Mouse (Mus musculus): Measurements from ENCODE around the gene Lrp5. TPM values are rescaled to one million over a fixed set of nuclear protein-coding genes. Genes with fewer than 3 reads are reported as not detected.

Lrp5 gene
- total RNA-seq, 2 experiments from 2014 or later: 7.3 to 8.3 TPM

GRCm38 (mm10) chr19:3574593-3575094, 111.7 kb downstream of the Lrp5 start:
- DNase-seq (ENCODE audit: low spot score in 2 of 2): no peak

- no peak for DNase-seq (ENCODE audit: low spot score in 2 of 2)
Observed at GRCm38 (mm10) chr19:3564309-3564708, 122.1 kb downstream of the Lrp5 start.

- DNase-seq (ENCODE audit: low spot score in 2 of 2): no peak
Observed at GRCm38 (mm10) chr19:3562752-3563151, 123.6 kb downstream of the Lrp5 start.

- DNase-seq (ENCODE audit: low spot score in 2 of 2): no peak
Observed at GRCm38 (mm10) chr19:3562298-3562697, 124.1 kb downstream of the Lrp5 start.

- DNase-seq (ENCODE audit: low spot score in 2 of 2): no peak
Observed at GRCm38 (mm10) chr19:3556169-3556827, 130.1 kb downstream of the Lrp5 start.

GRCm38 (mm10) chr19:3554785-3555184, 131.6 kb downstream of the Lrp5 start:
- no peak for DNase-seq (ENCODE audit: low spot score in 2 of 2)

GRCm38 (mm10) chr19:3551573-3552159, 134.7 kb downstream of the Lrp5 start:
- DNase-seq (ENCODE audit: low spot score in 2 of 2): no peak

- DNase-seq (ENCODE audit: low spot score in 2 of 2): no peak
Observed at GRCm38 (mm10) chr19:3550101-3550500, 136.3 kb downstream of the Lrp5 start.

GRCm38 (mm10) chr19:3549263-3549662, 137.1 kb downstream of the Lrp5 start:
- no peak for DNase-seq (ENCODE audit: low spot score in 2 of 2)

GRCm38 (mm10) chr19:3548311-3548710, 138.1 kb downstream of the Lrp5 start:
- DNase-seq (ENCODE audit: low spot score in 2 of 2): no peak

- no peak for DNase-seq (ENCODE audit: low spot score in 2 of 2)
Observed at GRCm38 (mm10) chr19:3544995-3545394, 141.4 kb downstream of the Lrp5 start.

GRCm38 (mm10) chr19:3542591-3542990, 143.8 kb downstream of the Lrp5 start:
- no peak for DNase-seq (ENCODE audit: low spot score in 2 of 2)

GRCm38 (mm10) chr19:3540997-3541396, 145.4 kb downstream of the Lrp5 start:
- DNase-seq (ENCODE audit: low spot score in 2 of 2): no peak

- no peak for DNase-seq (ENCODE audit: low spot score in 2 of 2)
Observed at GRCm38 (mm10) chr19:3540254-3540653, 146.1 kb downstream of the Lrp5 start.

- DNase-seq (ENCODE audit: low spot score in 2 of 2): no peak
Observed at GRCm38 (mm10) chr19:3539456-3539855, 146.9 kb downstream of the Lrp5 start.

GRCm38 (mm10) chr19:3537658-3538057, 148.7 kb downstream of the Lrp5 start:
- DNase-seq (ENCODE audit: low spot score in 2 of 2): no peak

GRCm38 (mm10) chr19:3534945-3535344, 151.4 kb downstream of the Lrp5 start:
- DNase-seq (ENCODE audit: low spot score in 2 of 2): no peak

Other genes with a start within 250 kb of the Lrp5 start
- gene Ppp6r3, start 110.8 kb downstream of the Lrp5 start, total RNA-seq (2021): 10 to 100 TPM; 75.9 to 80.3 TPM
- 10 to 100 TPM; 31.7 to 32.1 TPM for gene 1810055G02Rik, start 21.7 kb upstream of the Lrp5 start, total RNA-seq (2021)
- 10 to 100 TPM; 48.8 to 49.8 TPM for gene Kmt5b, start 80.9 kb upstream of the Lrp5 start, total RNA-seq (2021)
- gene Chka, start 165.2 kb upstream of the Lrp5 start, total RNA-seq (2021): 10 to 100 TPM; 82.4 to 88.0 TPM
- 10 to 100 TPM; 22.4 to 23.0 TPM for gene Tcirg1, start 220.6 kb upstream of the Lrp5 start, total RNA-seq (2021)
- 100 to 1,000 TPM; 141 to 148 TPM for gene Ndufs8, start 226.2 kb upstream of the Lrp5 start, total RNA-seq (2021)
- 1 to 10 TPM; 3.0 to 4.2 TPM for gene Aldh3b1, start 243.2 kb upstream of the Lrp5 start, total RNA-seq (2021)
- 10 to 100 TPM; 14.6 to 16.6 TPM for gene Unc93b1, start 248.6 kb upstream of the Lrp5 start, total RNA-seq (2021)